Mouse (Mus musculus) heart, postnatal 36 days (tissue): ENCODE results near the gene Ccl17. TPM values are rescaled to one million over a fixed set of nuclear protein-coding genes. Genes with fewer than 3 reads are reported as not detected.

Experiments
- total RNA-seq, 2 experiments: library from RNA; stranded (reverse); gene quantifications; 2 replicates each; pipeline ENCODE4 v1.2.3; 2021

Gene Ccl17
- total RNA-seq, 2 experiments from 2014 or later = not detected

Other genes starting within 250 kb of the Ccl17 start
- 10 to 100 TPM; 12.4 to 12.7 TPM for gene Rspry1, start 208.5 kb upstream of the Ccl17 start, total RNA-seq
- gene Fam192a, start 208.5 kb upstream of the Ccl17 start, total RNA-seq = 10 to 100 TPM; 20.6 to 24.8 TPM
- 10 to 100 TPM; 90.4 to 96.5 TPM for gene Arl2bp, start 143.9 kb upstream of the Ccl17 start, total RNA-seq
- under 1 TPM; 0.31 to 0.38 TPM for gene Pllp, start 114.2 kb upstream of the Ccl17 start, total RNA-seq
- not detected for gene Ccl22, start 64.9 kb upstream of the Ccl17 start, total RNA-seq
- 1 to 10 TPM; 2.9 to 4.4 TPM for gene Cx3cl1, start 38.4 kb upstream of the Ccl17 start, total RNA-seq
- gene Coq9, start 27.9 kb downstream of the Ccl17 start, total RNA-seq = 100 to 1,000 TPM; 536 to 626 TPM
- gene Ciapin1, start 27.9 kb downstream of the Ccl17 start, total RNA-seq = 10 to 100 TPM; 73.7 to 91.4 TPM
- gene Polr2c, start 47.0 kb downstream of the Ccl17 start, total RNA-seq = 10 to 100 TPM; 69.1 to 69.9 TPM
- 10 to 100 TPM; 16.6 to 20.4 TPM for gene Dok4, start 65.9 kb downstream of the Ccl17 start, total RNA-seq
- gene Ccdc102a, start 107.6 kb downstream of the Ccl17 start, total RNA-seq = 1 to 10 TPM; 6.8 to 6.9 TPM
- gene Adgrg5, start 113.2 kb downstream of the Ccl17 start, total RNA-seq = under 1 TPM; 0.24 to 0.31 TPM
- gene Adgrg1, start 164.3 kb downstream of the Ccl17 start, total RNA-seq = 10 to 100 TPM; 42.5 to 62.0 TPM
- gene Adgrg3, start 207.2 kb downstream of the Ccl17 start, total RNA-seq = 1 to 10 TPM; 1.9 to 2.1 TPM
- gene Drc7, start 244.7 kb downstream of the Ccl17 start, total RNA-seq = not detected